Mouse (Mus musculus) forelimb bud, embryonic 11.5 days (tissue): ENCODE measurements around the gene Gm20896.
"Not testable (repeated sequence)": the region's sequence is repeated elsewhere in the genome, so short reads cannot be mapped to it uniquely, and the experiment has no call there.

Source experiments
- DNase-seq: peaks from one replicate; pipeline ENCODE4 v3.0.0-alpha.2; 2012; ENCODE audit warnings: low read depth, low spot score

Gm20896 gene

GRCm38 (mm10) chrY:35921426-35921825 lies at the start of gene Gm20896:
TSS of gene Gm20896 (minus strand) at chrY:35921526.
- DNase-seq: not testable (repeated sequence)
